Mouse (Mus musculus) brain, embryonic 14.5 days (tissue): ENCODE results near the gene 1700069L16Rik.

Source experiments
- CTCF ChIP-seq: fragments of 200-500 bp; IDR thresholded peaks from 2 replicates; pipeline ENCODE4 v1.5.1; 2012; ENCODE audit warnings: inconsistent platforms, mild to moderate bottlenecking, moderate library complexity, borderline replicate concordance; ENCODE audit not compliant: insufficient read depth, insufficient read length; ENCODE audit errors: extremely low read depth
- POLR2A ChIP-seq: fragments of 200-500 bp; IDR thresholded peaks from 2 replicates; pipeline ENCODE4 v1.6.1; 2012; ENCODE audit warnings: mild to moderate bottlenecking, inconsistent platforms, borderline replicate concordance; ENCODE audit not compliant: poor library complexity, insufficient read depth, insufficient read length, severe bottlenecking; ENCODE audit errors: extremely low read depth

DNA sequence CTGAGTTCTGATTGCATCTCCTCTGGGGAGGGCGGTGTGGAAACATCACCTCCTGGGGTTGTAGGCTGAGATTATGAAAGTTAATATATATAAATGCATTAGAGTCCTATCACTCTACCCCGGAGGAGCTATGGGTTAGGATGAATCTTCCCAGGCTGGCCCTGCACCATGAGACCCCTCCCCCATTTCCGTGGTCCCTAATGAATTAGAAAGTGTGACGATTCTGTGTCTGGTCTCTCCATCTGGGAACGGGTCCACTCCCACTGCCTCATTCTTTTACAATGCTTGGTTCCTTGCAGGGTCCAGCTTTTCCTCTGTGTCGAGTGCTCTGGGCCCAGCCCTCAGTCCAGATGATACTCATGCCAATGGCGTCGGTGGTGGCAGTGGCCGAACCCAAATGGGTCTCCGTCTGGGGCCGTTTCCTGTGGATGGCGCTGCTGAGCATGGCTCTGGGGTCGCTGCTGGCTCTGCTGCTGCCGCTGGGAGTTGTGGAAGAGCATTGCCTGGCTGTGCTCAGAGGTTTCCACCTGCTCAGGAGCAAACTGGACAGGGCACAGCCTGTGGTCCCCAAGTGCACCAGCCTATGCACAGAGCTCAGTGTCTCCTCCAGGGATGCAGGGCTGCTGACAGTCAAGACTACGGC, 12.1 kb upstream of the 1700069L16Rik start:
- TF ChIP-seq POLR2A, result no peak
- TF ChIP-seq CTCF, result no peak
